Mouse (Mus musculus) kidney, adult 2 months (tissue): ENCODE measurements at regions not wholly inside any gene's neighbourhood (a gene's known extent, or its start where the extent isn't known, plus 50 kb on each side); places are given as distances from the start of the nearest gene placed in this dataset.

Experiments
- CTCF ChIP-seq: fragments of 200-500 bp; conservative IDR thresholded peaks from 2 replicates; pipeline ENCODE4 v1.5.1; 2011; ENCODE audit warnings: low read depth, mild to moderate bottlenecking, control low read depth, low read length, moderate library complexity, mixed read lengths; ENCODE audit not compliant: insufficient read depth, insufficient read length
- POLR2A ChIP-seq: fragments of 200-500 bp; IDR thresholded peaks from one replicate; pipeline ENCODE4 v1.6.1; 2011; ENCODE audit warnings: low read depth, low read length, control low read depth

DNA sequence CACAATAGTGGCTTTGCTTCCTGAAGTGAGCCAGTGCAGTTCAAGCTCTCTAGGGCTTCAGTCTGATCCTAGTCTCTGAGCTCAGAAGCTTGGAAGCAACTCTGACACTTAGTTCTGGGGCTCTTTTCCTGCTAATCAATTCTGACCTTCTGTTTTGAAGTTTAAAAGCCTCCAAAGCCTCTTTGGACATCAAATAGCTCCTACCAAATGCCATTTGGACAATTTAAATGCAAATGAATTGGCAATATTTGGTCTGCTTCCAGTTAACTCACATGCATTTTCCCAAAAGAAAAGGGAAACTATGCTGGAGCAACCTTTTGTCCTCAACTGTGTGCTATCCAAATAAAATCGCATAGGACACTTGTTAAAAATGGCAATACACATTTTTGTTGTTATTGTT lies 968.7 kb downstream of the Tlr4 start:
- TF ChIP-seq CTCF (no peak), POLR2A (no peak)
